In the genomic region with DNA sequence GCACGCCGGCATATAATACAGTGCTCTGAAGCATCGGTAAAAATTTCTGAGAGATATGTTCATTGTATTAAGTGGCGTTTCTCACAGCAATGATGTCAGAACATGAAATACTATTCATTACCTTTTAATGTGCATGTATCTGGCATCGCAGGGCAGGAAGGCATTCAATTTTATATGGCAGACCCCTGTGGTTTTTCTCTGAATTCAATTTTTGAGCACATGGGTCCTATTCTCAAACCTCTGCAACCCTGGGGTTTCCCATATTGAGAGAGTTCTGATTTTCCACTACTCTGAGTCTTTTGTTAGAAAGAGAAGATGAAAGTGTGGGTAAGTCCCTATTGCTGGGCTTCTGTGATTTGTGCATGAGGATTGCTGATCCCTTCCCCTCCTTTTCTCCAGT, we compare ENCODE assay signal across 18 mouse cellular contexts.
A peak's percentile ranks its signal among the peaks of the same experiment; 100 is the strongest.
DNase-seq lines count a peak whose midpoint lies in the region; ATAC-seq and TF ChIP-seq lines count a peak whose summit lies in the region.
"Had no signal": no experiment of that assay in that cellular context is flagged by ENCODE, and none has a peak within 500 bp of the region (broad histone marks: within the 10 kb centered on the region; RNA-seq: fewer than 3 reads in every experiment).

No protein-coding gene starts in this region.

- H3K4me1 ChIP-seq in hindbrain, postnatal 0 days (ENCODE audit: insufficient read depth, low read length): no peaks in the 10 kb centered on the region
- H3K4me1 ChIP-seq in hindbrain, embryonic 11.5 days (replicated peaks; ENCODE audit: control insufficient read depth, insufficient read depth, low read length): no peaks in the 10 kb centered on the region
- H3K4me1 ChIP-seq in neural tube, embryonic 12.5 days: no peaks in the 10 kb centered on the region
- no peaks in the 10 kb centered on the region for H3K4me1 ChIP-seq in neural tube, embryonic 14.5 days (ENCODE audit: control insufficient read depth, insufficient read depth, low read length)
- H3K4me1 ChIP-seq: embryonic facial prominence, embryonic 12.5 days; forebrain, embryonic 15.5 days; heart, embryonic 12.5 days; hindbrain, embryonic 10.5 days; hindbrain, embryonic 15.5 days had no signal

- H3K9me3 ChIP-seq in hindbrain, postnatal 0 days (ENCODE audit: low read length): no peaks in the 10 kb centered on the region
- no peaks in the 10 kb centered on the region for H3K9me3 ChIP-seq in hindbrain, embryonic 11.5 days (ENCODE audit: control insufficient read depth, low read length)
- no peaks in the 10 kb centered on the region for H3K9me3 ChIP-seq in neural tube, embryonic 12.5 days
- no peaks in the 10 kb centered on the region for H3K9me3 ChIP-seq in neural tube, embryonic 14.5 days (ENCODE audit: control insufficient read depth, low read length)
- H3K9me3 ChIP-seq: embryonic facial prominence, embryonic 12.5 days; forebrain, embryonic 15.5 days; heart, embryonic 12.5 days; hindbrain, embryonic 10.5 days; hindbrain, embryonic 15.5 days had no signal

- DNase-seq in hindbrain, postnatal 0 days (ENCODE audit: low spot score): peak; percentile 9
- DNase-seq in hindbrain, embryonic 11.5 days (ENCODE audit: low spot score): no peak
- DNase-seq in neural tube, embryonic 10.5 days (ENCODE audit: extremely low spot score, low spot score): no peak
- DNase-seq in adrenal gland, postnatal 25 days: no peak
- DNase-seq: adrenal gland, adult 2 months; adrenal gland, postnatal 36 days; cerebellum, adult 11 months; cerebellum, adult 8-10 months; cerebellum, postnatal 14 days; gastrocnemius, adult 2 months; gastrocnemius, postnatal 25 days had no signal

- ATAC-seq in hindbrain, postnatal 0 days: no peak
- no peak for ATAC-seq in hindbrain, embryonic 11.5 days (ENCODE audit: low FRiP score)
- peak; percentile 48; the same call in 1 of the 2 replicates for ATAC-seq in neural tube, embryonic 12.5 days (ENCODE audit: low FRiP score, low read depth)
- peak; percentile 34; the same call in 1 of the 2 replicates for ATAC-seq in neural tube, embryonic 14.5 days (ENCODE audit: low read depth)
- ATAC-seq: forebrain, embryonic 15.5 days had no signal

- H3K4me3 ChIP-seq in hindbrain, postnatal 0 days (ENCODE audit: low read length): no peak overlapping the region
- H3K4me3 ChIP-seq in hindbrain, embryonic 11.5 days (ENCODE audit: low read depth, low read length): no peak overlapping the region
- no peak overlapping the region for H3K4me3 ChIP-seq in neural tube, embryonic 12.5 days
- no peak overlapping the region for H3K4me3 ChIP-seq in neural tube, embryonic 14.5 days (ENCODE audit: low read depth, low read length)
- H3K4me3 ChIP-seq: embryonic facial prominence, embryonic 12.5 days; forebrain, embryonic 15.5 days; gastrocnemius, adult 2 months; heart, embryonic 12.5 days; hindbrain, embryonic 10.5 days; hindbrain, embryonic 15.5 days had no signal

- 73% methylated on average over 5 of the region's 5 CpGs for WGBS in hindbrain, postnatal 0 days
- WGBS in hindbrain, embryonic 11.5 days: 89% methylated on average over 5 of the region's 5 CpGs
- WGBS in neural tube, embryonic 12.5 days: 75% methylated on average over 5 of the region's 5 CpGs
- WGBS in neural tube, embryonic 14.5 days: 56% methylated on average over 5 of the region's 5 CpGs

- no peaks in the 10 kb centered on the region for H3K36me3 ChIP-seq in hindbrain, postnatal 0 days (ENCODE audit: insufficient read depth, low read length)
- no peaks in the 10 kb centered on the region for H3K36me3 ChIP-seq in hindbrain, embryonic 11.5 days (ENCODE audit: control insufficient read depth, insufficient read depth, low read length)
- no peaks in the 10 kb centered on the region for H3K36me3 ChIP-seq in neural tube, embryonic 12.5 days
- H3K36me3 ChIP-seq in neural tube, embryonic 14.5 days (ENCODE audit: control insufficient read depth, insufficient read depth, low read length): no peaks in the 10 kb centered on the region
- H3K36me3 ChIP-seq: embryonic facial prominence, embryonic 12.5 days; forebrain, embryonic 15.5 days; heart, embryonic 12.5 days; hindbrain, embryonic 10.5 days; hindbrain, embryonic 15.5 days had no signal

- no peak overlapping the region for H3K9ac ChIP-seq in hindbrain, postnatal 0 days (replicated peaks; ENCODE audit: low read length)
- no peak overlapping the region for H3K9ac ChIP-seq in hindbrain, embryonic 11.5 days (ENCODE audit: low read depth, low read length)
- no peak overlapping the region for H3K9ac ChIP-seq in neural tube, embryonic 12.5 days
- H3K9ac ChIP-seq in neural tube, embryonic 14.5 days (replicated peaks; ENCODE audit: low read depth, low read length): no peak overlapping the region
- H3K9ac ChIP-seq: embryonic facial prominence, embryonic 12.5 days; forebrain, embryonic 15.5 days; heart, embryonic 12.5 days; hindbrain, embryonic 15.5 days had no signal

- no peaks in the 10 kb centered on the region for H3K27me3 ChIP-seq in hindbrain, postnatal 0 days (ENCODE audit: insufficient read depth, low read length)
- no peaks in the 10 kb centered on the region for H3K27me3 ChIP-seq in hindbrain, embryonic 11.5 days (ENCODE audit: control insufficient read depth, insufficient read depth, low read length)
- H3K27me3 ChIP-seq in neural tube, embryonic 12.5 days (replicated peaks): no peaks in the 10 kb centered on the region
- H3K27me3 ChIP-seq in neural tube, embryonic 14.5 days (ENCODE audit: control insufficient read depth, insufficient read depth, low read length): no peaks in the 10 kb centered on the region
- H3K27me3 ChIP-seq: embryonic facial prominence, embryonic 12.5 days; forebrain, embryonic 15.5 days; heart, embryonic 12.5 days; hindbrain, embryonic 15.5 days had no signal

- H3K27ac ChIP-seq in hindbrain, postnatal 0 days: no peak overlapping the region
- H3K27ac ChIP-seq in hindbrain, embryonic 11.5 days (ENCODE audit: low read depth, low read length): no peak overlapping the region
- H3K27ac ChIP-seq in neural tube, embryonic 12.5 days: no peak overlapping the region
- H3K27ac ChIP-seq in neural tube, embryonic 14.5 days (ENCODE audit: low read depth, low read length): no peak overlapping the region
- H3K27ac ChIP-seq: embryonic facial prominence, embryonic 12.5 days; forebrain, embryonic 15.5 days; gastrocnemius, adult 2 months; hindbrain, embryonic 10.5 days; hindbrain, embryonic 15.5 days had no signal

- no peak for TF ChIP-seq CTCF in hindbrain, postnatal 0 days (IDR thresholded peaks at IDR 0.05; ENCODE audit: low read depth)

- no peak overlapping the region for H3K4me2 ChIP-seq in hindbrain, postnatal 0 days (ENCODE audit: low read depth, low read length)
- no peak overlapping the region for H3K4me2 ChIP-seq in hindbrain, embryonic 11.5 days (replicated peaks; ENCODE audit: low read depth, low read length)
- H3K4me2 ChIP-seq in neural tube, embryonic 12.5 days (replicated peaks): no peak overlapping the region
- no peak overlapping the region for H3K4me2 ChIP-seq in neural tube, embryonic 14.5 days (ENCODE audit: low read depth, low read length)
- H3K4me2 ChIP-seq: embryonic facial prominence, embryonic 12.5 days; forebrain, embryonic 15.5 days; heart, embryonic 12.5 days; hindbrain, embryonic 15.5 days had no signal

Comparison
In these comparisons a context has a peak if more than half of its experiments do, and no peak if none do; other contexts are left out.
1. ATAC-seq: peak in neural tube, embryonic 12.5 days (single experiment) and neural tube, embryonic 14.5 days (single experiment); none in hindbrain, postnatal 0 days (single experiment) and hindbrain, embryonic 11.5 days (single experiment).